Mouse (Mus musculus) thymus, adult 2 months (tissue): ENCODE data around the gene Sh3bp1. TPM values are rescaled to one million over a fixed set of nuclear protein-coding genes. Genes with fewer than 3 reads are reported as not detected.

Source experiments
- DNase-seq: peaks from one replicate; pipeline ENCODE4 v3.0.0; 2021
- H3K27ac ChIP-seq: fragments of 200-500 bp; 2 replicates; pipeline ENCODE4 v1.5.1; 2012; ENCODE audit warnings: low read length, control low read depth; ENCODE audit not compliant: control insufficient read depth, insufficient read depth
- H3K27me3 ChIP-seq: fragments of 200-500 bp; 2 replicates; pipeline ENCODE4 v1.6.1; 2012; ENCODE audit warnings: mild to moderate bottlenecking, low read length, moderate library complexity, mixed read lengths; ENCODE audit not compliant: control insufficient read depth, insufficient read depth
- H3K36me3 ChIP-seq: fragments of 200-500 bp; 2 replicates; pipeline ENCODE4 v1.6.1; 2012; ENCODE audit warnings: mild to moderate bottlenecking, low read length, moderate library complexity; ENCODE audit not compliant: control insufficient read depth, insufficient read depth
- H3K4me1 ChIP-seq: fragments of 200-500 bp; replicated peaks from 2 replicates; pipeline ENCODE4 v1.6.1; 2012; ENCODE audit warnings: low read length; ENCODE audit not compliant: control insufficient read depth, insufficient read depth
- H3K4me3 ChIP-seq: fragments of 200-500 bp; 2 replicates; pipeline ENCODE4 v1.5.1; 2012; ENCODE audit warnings: mild to moderate bottlenecking, low read length, control low read depth, moderate library complexity; ENCODE audit not compliant: control insufficient read depth, insufficient read depth
- CTCF ChIP-seq: fragments of 200-500 bp; IDR thresholded peaks from 2 replicates; pipeline ENCODE4 v1.5.1; 2012; ENCODE audit warnings: mild to moderate bottlenecking, control low read depth, low read length, moderate library complexity, borderline replicate concordance; ENCODE audit not compliant: control insufficient read depth, poor library complexity, insufficient read depth; ENCODE audit errors: extremely low read depth
- POLR2A ChIP-seq: fragments of 200-500 bp; IDR thresholded peaks from 2 replicates; pipeline ENCODE4 v1.6.1; 2012; ENCODE audit warnings: mild to moderate bottlenecking, low read length, control low read depth, moderate library complexity; ENCODE audit not compliant: control insufficient read depth, poor library complexity, insufficient read depth; ENCODE audit errors: extremely low read depth
- WGBS: fragments of 180-500 bp; shearing (Covaris S2); methylation state at CpG from one replicate; pipeline ENCODE4 v1.1.7; 2018; 5-methylcytosine and 5-hydroxymethylcytosine counted together
- polyA plus RNA-seq: library from polyadenylated mRNA; depleted of rRNA; stranded (reverse); fragments of >200 nt; gene quantifications from 2 replicates; pipeline ENCODE4 v1.2.3, GENCODE M21; 2012; rRNA removed

Gene Sh3bp1
- polyA plus RNA-seq = 371 and 412 TPM in 2 replicates

DNA sequence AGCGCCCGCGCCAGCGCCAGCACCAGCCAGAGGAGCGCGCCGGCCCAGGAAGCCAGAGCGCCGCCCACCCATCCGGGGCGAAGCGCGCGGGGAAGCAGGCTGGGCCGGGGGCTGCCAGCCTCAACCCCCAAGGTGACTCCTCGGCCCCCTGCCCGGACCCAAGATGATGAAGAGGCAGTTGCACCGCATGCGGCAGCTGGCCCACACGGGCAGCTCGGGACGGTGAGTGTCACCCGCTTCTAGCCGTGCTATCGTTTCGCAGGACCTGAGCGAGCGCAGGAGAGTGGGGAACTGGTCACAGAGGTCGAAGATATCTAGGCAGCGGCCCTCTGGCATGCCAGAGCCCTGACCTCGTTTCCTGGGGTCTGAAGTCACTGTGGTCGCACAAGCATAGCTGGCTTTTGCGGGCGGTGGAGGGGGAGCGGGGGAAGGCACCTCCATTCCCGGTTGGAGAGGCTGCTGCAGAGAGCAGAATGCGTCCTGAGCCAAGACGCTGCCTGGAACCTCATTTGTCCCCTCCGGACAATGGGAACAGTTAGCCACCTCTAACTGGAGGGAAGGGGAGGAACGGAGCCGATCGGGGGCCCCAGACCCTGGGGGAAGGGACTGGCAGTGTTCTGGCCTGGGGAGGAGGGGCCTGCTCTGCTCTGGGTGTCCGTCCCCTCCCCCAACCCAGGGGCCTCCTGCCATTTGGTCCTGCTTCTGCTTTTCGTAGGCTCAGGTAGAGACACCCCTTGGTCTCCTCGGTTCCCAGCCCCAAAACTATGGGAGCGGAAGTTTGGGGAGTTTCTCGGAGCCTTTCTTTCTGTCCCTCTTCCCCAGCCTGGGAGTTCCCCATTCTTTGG is at the start of gene Sh3bp1:
TSS of gene Sh3bp1 (plus strand) at position 29 of the 845 bp plus-strand sequence.
- TF ChIP-seq CTCF = no peak
- peak; percentile 83 for TF ChIP-seq POLR2A
- Histone ChIP-seq H3K4me1 (peaks cover 59% of the 10 kb centered on the region), H3K27ac (peak within 1 kb of the TSS; percentile 92), H3K27me3 (no peaks in the 10 kb centered on the region), H3K36me3 (peaks cover 8% of the 10 kb centered on the region), H3K4me3 (peak within 1 kb of the TSS; percentile 87)
- under 1% methylated on average over 47 of the region's 47 CpGs for WGBS
- peak; percentile 83 for DNase-seq

DNA sequence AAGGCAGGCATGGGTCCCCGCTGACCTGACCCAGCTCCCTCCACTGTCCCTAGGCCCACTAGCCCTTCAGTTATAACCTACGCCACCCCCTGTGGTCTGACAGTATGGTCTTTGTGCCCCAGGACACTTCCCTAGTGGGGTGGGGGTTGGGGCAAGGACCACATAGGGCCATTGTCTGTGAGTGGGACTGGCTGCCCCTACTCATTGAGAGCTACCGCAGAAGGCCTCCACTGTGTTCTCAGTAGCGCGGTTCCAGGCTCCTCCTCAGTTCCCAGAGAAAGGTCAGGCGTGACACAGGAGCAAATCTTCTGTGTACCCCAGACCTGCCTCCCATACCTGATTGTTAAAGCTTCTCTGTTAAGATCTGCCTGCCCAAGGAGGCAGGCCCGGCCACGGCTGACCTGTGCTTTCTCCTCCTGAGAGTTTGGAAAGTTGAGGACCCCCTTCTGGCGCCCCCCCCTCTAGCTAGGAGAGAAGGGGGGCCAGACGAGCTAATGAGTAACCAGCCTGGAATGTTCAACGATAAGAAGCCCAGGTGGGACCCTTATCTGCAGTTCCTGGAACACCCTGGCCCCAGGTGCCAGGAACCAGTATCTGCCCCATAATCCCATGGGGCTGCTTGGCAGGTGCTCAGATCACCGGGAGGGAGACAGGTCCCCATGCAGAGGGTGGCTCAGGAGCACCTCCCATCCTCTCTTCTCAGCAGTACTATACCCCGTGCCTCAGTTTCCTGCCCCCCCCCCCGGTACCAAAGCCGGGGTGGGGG is 49.3 kb upstream of the Sh3bp1 start:
- Histone ChIP-seq H3K27me3 (no peaks in the 10 kb centered on the region), H3K4me3 (no peak overlapping the region), H3K4me1 (no peaks in the 10 kb centered on the region; the same call in 1 of the 2 replicates), H3K36me3 (no peaks in the 10 kb centered on the region), H3K27ac (no peak overlapping the region)
- no peak for DNase-seq
- TF ChIP-seq CTCF = no peak
- no peak for TF ChIP-seq POLR2A
- WGBS = 71% methylated on average over 15 of the region's 15 CpGs

DNA sequence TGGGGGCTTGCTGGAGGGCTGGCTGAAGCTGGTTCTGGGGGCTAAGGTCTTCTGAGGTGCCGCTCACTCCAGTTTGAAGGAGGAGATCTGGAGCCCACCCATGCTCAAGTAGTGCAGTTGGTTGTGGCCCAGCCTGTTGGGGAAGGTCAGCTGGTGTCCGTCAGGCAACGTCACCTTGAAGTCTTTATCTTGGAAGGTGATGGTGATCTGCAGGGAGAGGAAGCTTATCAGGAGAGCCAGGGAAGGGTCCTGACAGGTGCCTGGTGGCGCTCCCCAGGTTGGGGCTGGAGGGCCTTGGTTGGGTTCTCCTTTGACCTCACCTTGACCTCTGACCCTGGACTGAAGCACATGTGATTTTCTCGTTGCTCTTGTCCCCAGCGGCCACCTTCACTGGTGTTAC is 48.6 kb upstream of the Sh3bp1 start:
- no peak overlapping the region for H3K27ac ChIP-seq
- H3K27me3 ChIP-seq = no peaks in the 10 kb centered on the region
- H3K4me3 ChIP-seq = no peak overlapping the region
- DNase-seq = no peak
- 86% methylated on average over 6 of the region's 6 CpGs for WGBS
- H3K36me3 ChIP-seq = no peaks in the 10 kb centered on the region
- TF ChIP-seq CTCF (no peak), POLR2A (no peak)
- no peaks in the 10 kb centered on the region for H3K4me1 ChIP-seq

GRCm38 (mm10) chr15:78851505-78852153 is 47.9 kb upstream of the Sh3bp1 start:
- 15% methylated on average over 13 of the region's 13 CpGs for WGBS
- DNase-seq = peak; percentile 89
- Histone ChIP-seq H3K36me3 (no peaks in the 10 kb centered on the region), H3K27me3 (no peaks in the 10 kb centered on the region), H3K27ac (no peak overlapping the region), H3K4me1 (no peaks in the 10 kb centered on the region), H3K4me3 (no peak overlapping the region)
- TF ChIP-seq POLR2A (no peak), CTCF (peak; percentile 92)

DNA sequence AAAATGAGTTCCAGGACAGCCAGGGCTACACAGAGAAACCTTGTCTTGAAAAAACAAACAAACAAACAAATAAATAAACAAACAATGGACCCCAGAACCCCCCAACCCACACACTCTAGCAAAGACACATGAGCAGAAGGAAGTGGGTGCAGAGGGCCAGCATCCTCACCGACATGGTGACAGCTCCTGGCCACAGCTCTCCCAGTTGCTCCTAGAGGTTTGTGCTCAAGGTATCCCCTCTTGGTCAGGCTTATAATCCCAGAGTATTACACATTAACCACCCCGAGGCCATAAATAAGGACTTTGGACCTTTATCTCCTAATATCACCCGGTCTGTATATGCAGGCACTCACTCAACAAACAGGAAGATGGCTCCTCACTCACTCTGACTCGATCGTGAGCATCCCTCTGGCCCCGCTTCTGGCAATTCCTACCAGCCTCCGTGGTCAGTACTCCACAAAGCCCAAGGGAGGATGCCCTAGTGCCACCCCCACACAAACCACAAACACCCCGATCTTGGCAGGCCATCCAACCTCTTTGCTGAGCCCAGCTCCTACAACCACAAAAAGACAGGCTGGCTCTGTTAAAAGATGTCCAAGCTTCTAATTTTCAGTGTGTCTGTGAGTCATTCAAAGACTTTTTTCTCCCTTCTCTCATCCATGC is 44.1 kb upstream of the Sh3bp1 start, which contains the start of gene Lgals2:
TSS of gene Lgals2 (minus strand) at position 227 of the 663 bp plus-strand sequence.
- H3K4me1 ChIP-seq = peaks cover 11% of the 10 kb centered on the region
- no peaks in the 10 kb centered on the region for H3K36me3 ChIP-seq
- 48% methylated on average over 8 of the region's 8 CpGs for WGBS
- TF ChIP-seq CTCF (no peak), POLR2A (no peak)
- no peaks in the 10 kb centered on the region for H3K27me3 ChIP-seq
- no peak within 1 kb of the TSS for H3K27ac ChIP-seq
- H3K4me3 ChIP-seq = no peak within 1 kb of the TSS
- no peak for DNase-seq

DNA sequence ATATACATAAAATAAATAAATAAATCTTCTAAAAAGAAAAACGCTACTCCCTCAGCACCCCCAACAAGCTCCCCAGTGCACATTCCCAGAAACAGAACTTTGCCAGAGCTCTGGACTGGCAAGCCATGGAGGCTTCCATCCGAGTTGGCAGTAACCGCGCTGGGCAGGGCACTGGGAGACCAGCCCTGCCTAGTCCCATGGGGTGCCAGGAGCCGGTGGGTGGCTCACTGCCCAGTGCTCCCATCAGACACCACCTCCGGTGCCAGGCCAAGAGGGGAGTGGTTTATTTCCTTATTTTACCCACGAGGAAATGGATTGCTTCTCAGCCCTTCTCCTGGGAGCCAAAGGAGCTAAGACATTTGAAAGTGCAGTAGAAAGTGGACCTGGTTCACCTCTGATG is 42.6 kb upstream of the Sh3bp1 start:
- Histone ChIP-seq H3K36me3 (no peaks in the 10 kb centered on the region), H3K27me3 (no peaks in the 10 kb centered on the region), H3K27ac (no peak overlapping the region), H3K4me3 (no peak overlapping the region), H3K4me1 (peaks cover 11% of the 10 kb centered on the region)
- no peak for TF ChIP-seq CTCF
- TF ChIP-seq POLR2A = no peak
- no peak for DNase-seq
- WGBS = 81% methylated on average over 7 of the region's 7 CpGs
